Mouse (Mus musculus) stomach, embryonic 16.5 days (tissue): Measurements from ENCODE around the gene Gm11595. TPM values are rescaled to one million over a fixed set of nuclear protein-coding genes. Genes with fewer than 3 reads are reported as not detected.

Source experiments
- ATAC-seq: fragments of 200-750 bp; cut with Nextera tagmentation; 2 replicates; pipeline ENCODE4 v1.8.0; 2017; ENCODE audit warnings: moderate number of reproducible peaks, moderate TSS enrichment; ENCODE audit not compliant: insufficient read depth, low FRiP score
- H3K27ac ChIP-seq: fragments of 300-500 bp; sonication (generic); 2 replicates; pipeline ENCODE4 v1.5.1; 2014; ENCODE audit warnings: low read length
- H3K27me3 ChIP-seq: fragments of 300-500 bp; sonication (generic); 2 replicates; pipeline ENCODE4 v1.6.1; 2014; ENCODE audit warnings: low read length, control low read depth, mixed read lengths; ENCODE audit not compliant: control insufficient read depth, insufficient read depth
- H3K36me3 ChIP-seq: fragments of 300-500 bp; sonication (generic); 2 replicates; pipeline ENCODE4 v1.6.1; 2014; ENCODE audit warnings: low read length; ENCODE audit not compliant: control insufficient read depth, insufficient read depth
- H3K4me1 ChIP-seq: fragments of 300-500 bp; sonication (generic); 2 replicates; pipeline ENCODE4 v1.6.1; 2014; ENCODE audit warnings: low read length, control low read depth, mixed read lengths; ENCODE audit not compliant: control insufficient read depth, insufficient read depth
- H3K4me2 ChIP-seq: fragments of 300-500 bp; sonication (generic); 2 replicates; pipeline ENCODE4 v1.6.1; 2014; ENCODE audit warnings: low read depth, low read length, mixed read lengths
- H3K4me3 ChIP-seq: fragments of 300-500 bp; sonication (generic); replicated peaks from 2 replicates; pipeline ENCODE4 v1.5.1; 2014; ENCODE audit warnings: mild to moderate bottlenecking, low read length
- H3K9ac ChIP-seq: fragments of 300-500 bp; sonication (generic); 2 replicates; pipeline ENCODE4 v1.6.1; 2014; ENCODE audit warnings: low read length
- H3K9me3 ChIP-seq: fragments of 300-500 bp; sonication (generic); replicated peaks from 2 replicates; pipeline ENCODE4 v1.6.1; 2016; ENCODE audit warnings: low read length, control low read depth; ENCODE audit not compliant: control insufficient read depth
- WGBS: fragments of 180-500 bp; shearing (Covaris S2); extraction: QIAGEN DNeasy Blood & Tissue Kit; methylation state at CpG from one replicate; pipeline ENCODE4 v1.1.7; 2014; 5-methylcytosine and 5-hydroxymethylcytosine counted together
- polyA plus RNA-seq: library from polyadenylated mRNA; unstranded; fragments of >200 nt; fragmentation: Nextera tagmentation; extraction: Ambion mirVana; gene quantifications from 2 replicates; pipeline ENCODE4 v1.2.1, GENCODE M21; 2015

Gm11595 gene
- polyA plus RNA-seq, 1 experiment from 2014 or later = not detected

GRCm38 (mm10) chr11:99768410-99768809 is 4.3 kb downstream of the Gm11595 start:
- no peaks in the 10 kb centered on the region for H3K36me3 ChIP-seq
- no peaks in the 10 kb centered on the region for H3K27me3 ChIP-seq
- H3K4me2 ChIP-seq = no peak overlapping the region
- no peak overlapping the region for H3K9ac ChIP-seq
- H3K9me3 ChIP-seq = no peaks in the 10 kb centered on the region
- H3K4me3 ChIP-seq = no peak overlapping the region
- no peaks in the 10 kb centered on the region for H3K4me1 ChIP-seq
- ATAC-seq = no peak
- 62% methylated on average over 2 of the region's 2 CpGs for WGBS
- no peak overlapping the region for H3K27ac ChIP-seq

- H3K27ac ChIP-seq = no peak overlapping the region
- no peak overlapping the region for H3K4me2 ChIP-seq
- no peaks in the 10 kb centered on the region for H3K27me3 ChIP-seq
- no peaks in the 10 kb centered on the region for H3K36me3 ChIP-seq
- WGBS = 85% methylated on average over 1 of the region's 1 CpGs
- ATAC-seq = no peak
- no peak overlapping the region for H3K9ac ChIP-seq
- H3K9me3 ChIP-seq = no peaks in the 10 kb centered on the region
- no peaks in the 10 kb centered on the region for H3K4me1 ChIP-seq
- no peak overlapping the region for H3K4me3 ChIP-seq
Measured at GRCm38 (mm10) chr11:99758877-99759276, 13.8 kb downstream of the Gm11595 start.

DNA sequence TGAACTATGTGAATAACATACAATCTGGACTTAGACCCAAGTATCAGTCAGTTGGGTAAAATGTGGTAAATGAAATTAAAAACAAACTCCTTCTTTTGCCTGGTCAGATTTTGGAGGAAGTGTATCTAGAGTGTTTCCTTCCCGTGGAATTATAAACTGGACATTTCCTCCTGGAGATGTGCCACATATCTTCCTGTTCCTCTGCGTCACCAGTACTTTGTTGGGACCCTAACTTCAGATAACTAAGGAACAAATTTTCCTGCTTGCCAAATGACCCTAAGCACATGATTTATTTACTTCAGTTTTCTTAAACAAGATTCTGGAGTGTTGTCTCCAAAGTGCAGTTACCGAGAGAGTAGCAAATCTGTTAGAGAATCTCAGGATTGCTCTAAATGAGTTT is 28.7 kb downstream of the Gm11595 start:
- H3K4me3 ChIP-seq = no peak overlapping the region
- H3K9ac ChIP-seq = no peak overlapping the region
- H3K27me3 ChIP-seq = no peaks in the 10 kb centered on the region
- H3K27ac ChIP-seq = no peak overlapping the region
- no peaks in the 10 kb centered on the region for H3K36me3 ChIP-seq
- no peak for ATAC-seq
- no peaks in the 10 kb centered on the region for H3K4me1 ChIP-seq
- no peaks in the 10 kb centered on the region for H3K9me3 ChIP-seq
- H3K4me2 ChIP-seq = no peak overlapping the region
- 61% methylated on average over 3 of the region's 3 CpGs for WGBS

DNA sequence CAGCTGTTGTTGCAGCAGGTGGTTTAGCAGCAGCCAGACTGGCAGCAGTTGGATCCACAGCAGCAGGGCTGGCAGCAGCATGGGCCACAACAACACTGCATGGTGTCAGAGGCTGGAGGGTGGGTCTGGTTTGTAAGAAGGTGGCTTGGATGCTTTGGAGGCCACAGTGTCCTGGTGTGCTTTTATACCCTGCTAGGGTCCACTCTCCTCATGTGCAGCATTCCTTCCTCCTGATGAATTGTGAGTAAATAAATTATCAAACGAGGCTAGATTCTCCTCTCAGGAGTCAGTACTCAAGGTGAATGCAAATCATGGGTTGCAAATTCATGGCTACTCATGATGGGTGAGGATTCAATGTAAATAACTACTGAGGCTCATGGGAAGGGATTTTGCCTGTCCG is 38.5 kb downstream of the Gm11595 start, which contains the start of gene Gm14180:
Gene Gm14180, minus strand, starts transcription at position 101 of the 400 bp plus-strand sequence.
- Histone ChIP-seq H3K9ac (no peak within 1 kb of the TSS), H3K27me3 (no peaks in the 10 kb centered on the region), H3K4me2 (no peak within 1 kb of the TSS), H3K36me3 (no peaks in the 10 kb centered on the region), H3K4me3 (no peak within 1 kb of the TSS), H3K9me3 (no peaks in the 10 kb centered on the region), H3K27ac (no peak within 1 kb of the TSS), H3K4me1 (no peaks in the 10 kb centered on the region)
- WGBS = 58% methylated on average over 2 of the region's 2 CpGs
- no peak for ATAC-seq

- 71% methylated on average over 2 of the region's 2 CpGs for WGBS
- no peaks in the 10 kb centered on the region for H3K9me3 ChIP-seq
- no peaks in the 10 kb centered on the region for H3K27me3 ChIP-seq
- no peaks in the 10 kb centered on the region for H3K4me1 ChIP-seq
- no peak for ATAC-seq
- no peaks in the 10 kb centered on the region for H3K36me3 ChIP-seq
- H3K4me2 ChIP-seq = no peak overlapping the region
- no peak overlapping the region for H3K9ac ChIP-seq
- H3K4me3 ChIP-seq = no peak overlapping the region
- no peak overlapping the region for H3K27ac ChIP-seq
Measured at GRCm38 (mm10) chr11:99724061-99724460, 48.7 kb downstream of the Gm11595 start.

Other genes starting within 250 kb of the Gm11595 start
- gene Krt40, start 229.8 kb downstream of the Gm11595 start, polyA plus RNA-seq = not detected in 2 replicates
- not detected in 2 replicates for gene Krtap3-3, start 222.0 kb downstream of the Gm11595 start, polyA plus RNA-seq
- not detected in 2 replicates for gene Krtap3-2, start 216.1 kb downstream of the Gm11595 start, polyA plus RNA-seq
- not detected in 2 replicates for gene Gm11939, start 213.4 kb downstream of the Gm11595 start, polyA plus RNA-seq
- gene Krtap3-1, start 206.3 kb downstream of the Gm11595 start, polyA plus RNA-seq = not detected in 2 replicates
- not detected in 2 replicates for gene Krtap1-5, start 191.9 kb downstream of the Gm11595 start, polyA plus RNA-seq
- gene Krtap1-4, start 189.3 kb downstream of the Gm11595 start, polyA plus RNA-seq = not detected in 2 replicates
- gene Krtap1-3, start 181.6 kb downstream of the Gm11595 start, polyA plus RNA-seq = not detected in 2 replicates
- gene Krtap9-3, start 174.8 kb downstream of the Gm11595 start, polyA plus RNA-seq = not detected in 2 replicates
- not detected in 2 replicates for gene Gm11938, start 169.6 kb downstream of the Gm11595 start, polyA plus RNA-seq
- gene Gm11937, start 162.7 kb downstream of the Gm11595 start, polyA plus RNA-seq = not detected in 2 replicates
- gene Krtap2-4, start 158.1 kb downstream of the Gm11595 start, polyA plus RNA-seq = not detected in 2 replicates
- not detected in 2 replicates for gene Gm11562, start 152.5 kb downstream of the Gm11595 start, polyA plus RNA-seq
- not detected in 2 replicates for gene Krtap4-1, start 144.7 kb downstream of the Gm11595 start, polyA plus RNA-seq
- not detected in 2 replicates for gene Krtap4-2, start 137.8 kb downstream of the Gm11595 start, polyA plus RNA-seq
- not detected in 2 replicates for gene Krtap4-7, start 128.8 kb downstream of the Gm11595 start, polyA plus RNA-seq
- gene Gm11555, start 122.7 kb downstream of the Gm11595 start, polyA plus RNA-seq = not detected in 2 replicates
- gene Gm11563, start 114.0 kb downstream of the Gm11595 start, polyA plus RNA-seq = not detected in 2 replicates
- gene Krtap4-6, start 107.0 kb downstream of the Gm11595 start, polyA plus RNA-seq = not detected in 2 replicates
- not detected in 2 replicates for gene Gm14190, start 82.2 kb downstream of the Gm11595 start, polyA plus RNA-seq
- not detected in 2 replicates for gene Gm14180, start 38.6 kb downstream of the Gm11595 start, polyA plus RNA-seq
- gene Krtap4-8, start 7.8 kb upstream of the Gm11595 start, polyA plus RNA-seq = not detected in 2 replicates
- gene Krtap4-9, start 12.3 kb upstream of the Gm11595 start, polyA plus RNA-seq = not detected in 2 replicates
- gene Gm11596, start 20.6 kb upstream of the Gm11595 start, polyA plus RNA-seq = not detected in 2 replicates
- not detected in 2 replicates for gene Gm11569, start 26.0 kb upstream of the Gm11595 start, polyA plus RNA-seq
- gene Gm11554, start 31.5 kb upstream of the Gm11595 start, polyA plus RNA-seq = not detected in 2 replicates
- gene Krtap4-13, start 37.0 kb upstream of the Gm11595 start, polyA plus RNA-seq = not detected in 2 replicates
- not detected in 2 replicates for gene Gm11564, start 42.8 kb upstream of the Gm11595 start, polyA plus RNA-seq
- not detected in 2 replicates for gene 2300003K06Rik, start 65.2 kb upstream of the Gm11595 start, polyA plus RNA-seq
- not detected in 2 replicates for gene Krtap4-16, start 78.7 kb upstream of the Gm11595 start, polyA plus RNA-seq
- not detected in 2 replicates for gene Gm11568, start 85.0 kb upstream of the Gm11595 start, polyA plus RNA-seq
- gene Gm11559, start 91.6 kb upstream of the Gm11595 start, polyA plus RNA-seq = not detected in 2 replicates
- gene Krtap9-1, start 100.5 kb upstream of the Gm11595 start, polyA plus RNA-seq = not detected in 2 replicates
- not detected in 2 replicates for gene Gm11567, start 106.3 kb upstream of the Gm11595 start, polyA plus RNA-seq
- gene Krtap31-1, start 135.0 kb upstream of the Gm11595 start, polyA plus RNA-seq = not detected in 2 replicates
- gene Gm11565, start 141.8 kb upstream of the Gm11595 start, polyA plus RNA-seq = not detected in 2 replicates
- not detected in 2 replicates for gene Krtap31-2, start 163.4 kb upstream of the Gm11595 start, polyA plus RNA-seq
- not detected in 2 replicates for gene Krtap9-5, start 175.6 kb upstream of the Gm11595 start, polyA plus RNA-seq
- gene Krtap29-1, start 206.1 kb upstream of the Gm11595 start, polyA plus RNA-seq = not detected in 2 replicates
- not detected in 2 replicates for gene Krtap16-1, start 213.7 kb upstream of the Gm11595 start, polyA plus RNA-seq
- not detected in 2 replicates for gene Krtap17-1, start 221.1 kb upstream of the Gm11595 start, polyA plus RNA-seq
- gene Krt33a, start 243.3 kb upstream of the Gm11595 start, polyA plus RNA-seq = 0.23 and 0.34 TPM in 2 replicates